Mouse (Mus musculus) lung, postnatal 0 days (tissue): Measurements from ENCODE around the gene Snx17.

ENCODE experiments used
- CTCF ChIP-seq: IDR thresholded peaks from 2 replicates; pipeline ENCODE4 v1.5.1; 2016; ENCODE audit warnings: antibody characterized with exemption, mild to moderate bottlenecking
- EP300 ChIP-seq: IDR thresholded peaks from 2 replicates; pipeline ENCODE4 v1.6.1; 2016; ENCODE audit warnings: antibody characterized with exemption, mild to moderate bottlenecking, control low read depth

DNA sequence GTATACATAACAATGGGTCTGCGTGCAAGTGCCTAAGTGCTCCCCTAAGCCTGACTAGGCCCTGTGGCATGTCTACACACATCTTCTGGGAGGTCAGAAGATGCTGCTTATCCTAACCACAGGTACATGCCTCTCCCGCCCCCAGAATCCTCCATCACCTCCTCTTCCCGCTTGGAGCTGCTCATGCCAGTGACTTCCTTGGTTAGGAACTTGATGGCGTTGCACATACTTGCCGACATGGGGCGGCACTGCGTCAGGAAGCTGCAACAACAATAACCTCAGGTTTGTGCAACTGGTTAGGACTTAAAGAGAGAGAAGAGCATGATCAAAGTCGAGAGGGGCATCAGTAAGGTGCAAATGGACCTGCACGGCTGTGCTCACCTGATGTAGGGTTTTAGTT is 2.8 kb upstream of the Snx17 start:
- TF ChIP-seq CTCF = no peak
- TF ChIP-seq EP300 = no peak
